Mouse (Mus musculus) E14TG2a.4 (cell line): ENCODE data around the gene Gm20388.

Source experiments
- CTCF ChIP-seq: conservative IDR thresholded peaks from 2 replicates; pipeline ENCODE4 v1.5.1; 2014; ENCODE audit warnings: low read length
- POU5F1 ChIP-seq: IDR thresholded peaks from 2 replicates; pipeline ENCODE4 v1.6.1; 2014; ENCODE audit warnings: low read length, borderline replicate concordance

GRCm38 (mm10) chr8:123514136-123514535, 3603.5 kb downstream of the Gm20388 start:
- no peak for TF ChIP-seq CTCF
- TF ChIP-seq POU5F1 = no peak
